Mouse (Mus musculus): Measurements from ENCODE around the gene Ptpdc1. TPM values are rescaled to one million over a fixed set of nuclear protein-coding genes. Genes with fewer than 3 reads are reported as not detected.

Ptpdc1 gene
- total RNA-seq, 2 experiments from 2014 or later: 2.3 to 7.5 TPM

DNA sequence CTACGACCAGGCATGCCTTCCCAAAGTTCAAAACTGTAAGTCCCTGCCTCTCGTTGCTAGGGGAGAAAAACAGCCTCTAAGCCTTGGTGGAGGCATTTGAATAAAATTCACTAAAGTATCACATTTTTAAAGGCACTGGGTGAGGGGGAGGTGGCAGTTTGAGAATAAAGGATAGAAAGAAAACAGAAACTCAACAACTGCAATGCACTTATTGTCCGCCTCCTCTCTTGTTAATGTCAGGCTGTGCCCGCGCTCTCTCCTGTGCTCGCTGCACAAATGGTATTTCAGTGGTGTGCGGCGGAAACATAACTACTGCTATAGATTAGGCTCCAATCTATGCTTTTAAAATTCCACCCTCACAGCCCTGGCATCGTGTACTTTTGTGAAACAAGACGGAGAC lies 31.4 kb downstream of the Ptpdc1 start:
- ATAC-seq (replicated peaks; ENCODE audit: low FRiP score, poor library complexity, severe bottlenecking): no peak

DNA sequence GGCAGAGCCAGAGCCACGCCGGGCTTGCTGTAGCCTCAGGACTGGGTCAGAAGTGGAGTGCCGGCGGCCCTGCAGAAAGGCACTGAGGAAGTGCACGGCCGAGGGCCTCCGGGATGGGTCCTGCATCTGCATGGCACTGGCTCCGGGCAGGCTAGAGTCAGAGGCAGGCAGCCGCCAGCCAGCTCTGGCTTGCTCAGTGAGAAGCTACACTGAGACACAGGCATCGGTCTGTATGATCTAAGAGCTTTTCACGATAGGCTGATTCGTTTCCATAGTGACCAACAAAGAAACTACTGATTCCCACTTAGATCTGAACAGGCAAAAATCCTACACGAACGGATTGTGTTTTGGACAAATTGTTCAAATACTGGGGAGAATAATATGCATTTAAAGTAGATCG lies 32.3 kb downstream of the Ptpdc1 start:
- no peak for ATAC-seq (replicated peaks; ENCODE audit: low FRiP score, poor library complexity, severe bottlenecking)

GRCm38 (mm10) chr13:48590743-48591142 lies 34.7 kb downstream of the Ptpdc1 start:
- ATAC-seq (replicated peaks; ENCODE audit: low FRiP score, poor library complexity, severe bottlenecking): no peak

- no peak for ATAC-seq (replicated peaks; ENCODE audit: low FRiP score, poor library complexity, severe bottlenecking)
Measured at GRCm38 (mm10) chr13:48587354-48587753, 38.1 kb downstream of the Ptpdc1 start.

- ATAC-seq (replicated peaks; ENCODE audit: low FRiP score, poor library complexity, severe bottlenecking): no peak
Measured at GRCm38 (mm10) chr13:48586496-48586895, 39.0 kb downstream of the Ptpdc1 start.

DNA sequence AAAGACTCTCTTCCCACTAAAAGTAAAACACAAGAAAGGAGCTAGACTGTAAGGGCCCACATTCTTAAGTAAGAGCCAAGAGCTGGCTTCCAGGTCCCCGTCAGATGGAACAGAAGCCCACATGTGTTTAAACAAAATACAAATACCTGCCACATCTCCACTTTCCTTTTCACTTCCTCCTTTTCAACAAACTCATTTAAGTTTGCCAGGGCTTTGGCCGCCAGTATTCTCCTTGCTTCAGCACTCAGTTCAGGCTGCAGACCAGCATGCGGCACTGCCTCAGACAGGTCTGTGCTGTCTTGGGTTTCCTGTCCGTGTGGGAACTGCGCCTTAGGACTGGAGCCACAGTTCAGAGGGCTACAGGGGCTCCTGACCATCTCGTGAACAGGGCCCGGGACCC lies 39.7 kb downstream of the Ptpdc1 start:
- ATAC-seq (replicated peaks; ENCODE audit: low FRiP score, poor library complexity, severe bottlenecking): no peak

DNA sequence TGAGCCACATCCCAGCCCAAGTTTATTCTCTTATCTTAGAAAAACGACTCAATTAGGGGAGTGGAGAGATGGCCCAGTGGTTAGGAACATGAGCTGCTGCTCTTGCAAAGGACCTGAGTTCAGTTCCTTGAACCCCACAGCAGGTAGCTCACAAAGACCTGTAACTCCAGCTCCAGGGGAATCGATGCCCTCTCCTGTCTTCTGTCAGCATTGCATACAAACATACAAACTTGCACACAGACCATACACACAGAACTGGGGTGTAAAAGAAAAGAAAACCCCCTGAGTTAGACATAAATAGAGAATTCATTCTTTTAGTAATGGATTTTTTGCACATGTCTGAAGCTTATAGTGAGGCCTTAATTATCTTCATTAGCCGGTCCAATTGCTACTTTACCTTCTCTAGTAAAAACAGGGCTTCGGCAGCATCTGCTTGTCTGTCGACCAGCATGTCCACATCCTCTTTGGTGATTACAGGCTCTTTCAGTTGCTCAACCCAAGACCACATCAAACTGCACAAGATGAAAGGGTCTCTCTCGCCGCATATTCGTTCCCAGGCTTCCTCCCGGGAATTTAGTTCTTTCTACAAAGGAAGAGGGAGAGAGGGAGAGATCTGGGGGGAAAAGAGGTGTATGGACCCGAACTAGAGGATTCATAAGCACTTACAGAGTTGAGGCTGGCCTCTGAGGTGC lies 42.6 kb downstream of the Ptpdc1 start:
- no peak for ATAC-seq (replicated peaks; ENCODE audit: low FRiP score, poor library complexity, severe bottlenecking)

DNA sequence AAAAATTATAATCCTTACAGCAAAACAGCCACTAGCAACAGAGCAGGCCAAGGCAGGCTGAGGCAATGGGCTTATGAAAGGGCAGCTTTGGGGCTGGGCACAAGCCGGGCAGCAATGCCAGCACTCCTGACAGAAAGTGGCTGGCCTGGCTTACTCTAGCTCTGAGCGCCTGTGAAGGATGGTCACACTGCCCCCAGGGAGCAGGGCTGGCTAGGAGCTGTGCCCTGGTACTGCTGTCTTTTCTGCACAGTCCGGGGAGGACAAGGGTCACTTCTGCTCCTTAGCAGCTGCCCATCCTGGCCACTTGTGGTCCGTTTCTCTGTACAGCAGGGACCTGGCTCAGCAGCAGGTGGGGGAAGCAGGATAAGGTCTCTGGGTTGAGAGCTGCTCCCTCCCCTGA lies 46.8 kb downstream of the Ptpdc1 start:
- ATAC-seq (replicated peaks; ENCODE audit: low FRiP score, poor library complexity, severe bottlenecking): no peak

GRCm38 (mm10) chr13:48577836-48578235 lies 47.6 kb downstream of the Ptpdc1 start:
- ATAC-seq (replicated peaks; ENCODE audit: low FRiP score, poor library complexity, severe bottlenecking): no peak

DNA sequence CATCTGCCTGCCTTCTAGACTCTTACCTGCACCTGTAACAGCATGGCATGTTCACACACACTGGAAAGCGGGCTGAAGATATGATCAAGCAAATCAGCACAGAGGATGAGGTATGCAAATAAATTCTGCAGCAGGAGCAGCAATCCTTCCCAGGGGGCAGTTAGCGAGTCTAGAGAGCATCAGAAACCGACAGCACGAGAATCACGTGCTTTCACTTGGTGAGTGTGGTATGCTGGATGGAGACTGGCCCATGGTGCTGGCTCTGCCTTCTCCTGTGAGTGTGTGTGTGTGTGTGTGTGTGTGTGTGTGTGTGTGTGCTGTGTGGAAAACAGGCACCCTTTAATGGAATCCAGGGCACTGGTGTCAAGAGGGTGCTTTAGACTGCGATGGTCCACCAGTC lies 48.5 kb downstream of the Ptpdc1 start:
- no peak for ATAC-seq (replicated peaks; ENCODE audit: low FRiP score, poor library complexity, severe bottlenecking)

DNA sequence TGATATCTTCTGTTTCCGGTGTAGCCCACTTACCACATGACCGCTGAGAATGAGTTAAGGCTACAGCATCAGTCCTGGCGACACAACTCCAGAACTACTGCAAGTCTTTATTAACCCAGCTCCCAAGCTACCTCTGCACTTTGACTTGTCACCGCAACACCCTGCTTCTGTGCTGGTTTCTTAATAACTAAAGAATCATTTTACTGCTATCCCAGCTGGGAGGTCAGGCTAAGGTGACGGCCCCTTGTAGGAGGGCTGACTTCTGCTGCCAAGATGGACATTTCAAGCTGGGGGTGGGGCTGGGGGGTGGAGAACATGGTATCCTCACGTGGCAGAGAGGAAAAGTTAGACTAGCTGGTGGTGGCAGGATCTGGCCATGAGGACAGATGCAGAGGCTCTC lies 50.7 kb downstream of the Ptpdc1 start:
- ATAC-seq (replicated peaks; ENCODE audit: low FRiP score, poor library complexity, severe bottlenecking): no peak

DNA sequence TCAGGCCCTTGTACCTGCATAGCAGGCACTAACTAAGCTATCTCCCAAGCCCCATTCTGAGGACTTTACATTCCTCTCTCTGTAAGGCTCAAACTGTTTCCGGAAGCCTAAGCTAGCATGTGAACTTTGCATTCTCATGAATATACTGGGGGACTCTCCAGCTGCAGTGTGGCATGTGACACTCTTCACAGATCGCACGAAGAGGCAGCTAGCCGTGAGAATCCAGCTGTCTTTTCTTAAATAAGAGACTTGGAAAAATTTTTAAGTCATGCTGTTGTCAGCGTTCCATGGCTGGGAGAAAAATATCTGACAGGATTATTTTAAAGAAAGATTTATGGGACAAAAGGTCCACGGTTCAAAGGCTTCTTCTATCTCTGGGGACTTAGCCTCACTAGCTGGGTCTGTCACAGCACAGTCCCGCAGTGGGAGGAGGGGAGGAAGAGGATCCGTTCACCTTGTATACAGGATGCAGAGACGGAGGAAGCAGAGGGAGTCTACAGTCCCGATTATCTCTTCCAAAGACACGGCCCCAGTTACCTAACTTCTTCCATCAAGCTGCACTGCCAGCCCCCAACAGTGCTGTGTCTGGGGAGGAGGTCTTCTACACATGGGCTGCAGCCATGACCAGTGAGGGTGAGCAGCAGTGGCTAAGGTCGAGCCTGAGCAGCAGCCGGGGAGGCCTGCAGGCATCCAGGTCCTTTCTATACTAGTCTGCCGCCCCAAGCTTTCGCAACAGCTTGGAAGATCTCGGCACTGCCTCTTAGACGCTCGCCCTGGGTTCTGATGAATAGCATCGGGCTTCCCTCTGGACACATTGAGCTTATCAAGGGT lies 51.7 kb downstream of the Ptpdc1 start:
- ATAC-seq (replicated peaks; ENCODE audit: low FRiP score, poor library complexity, severe bottlenecking): no peak

DNA sequence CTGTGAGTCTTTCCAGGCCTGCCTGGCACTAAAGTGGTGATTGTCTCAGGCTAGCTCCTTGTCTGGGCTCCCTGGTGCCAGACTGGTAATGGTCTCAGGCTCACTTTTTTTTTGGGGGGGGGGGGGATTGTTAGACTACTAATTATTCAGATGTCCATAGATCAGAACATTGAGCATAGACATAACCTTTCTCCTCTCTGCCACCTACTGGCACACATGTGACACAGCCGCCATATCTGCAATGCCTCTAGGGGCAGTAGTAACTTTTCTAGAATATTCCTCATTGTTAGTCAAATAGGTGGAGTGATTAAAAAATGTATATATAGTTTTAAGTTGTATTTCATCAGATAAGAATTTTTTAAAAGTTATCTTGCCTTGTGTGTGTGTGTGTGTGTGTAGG lies 53.3 kb downstream of the Ptpdc1 start:
- ATAC-seq (replicated peaks; ENCODE audit: low FRiP score, poor library complexity, severe bottlenecking): no peak

- no peak for ATAC-seq (replicated peaks; ENCODE audit: low FRiP score, poor library complexity, severe bottlenecking)
Measured at GRCm38 (mm10) chr13:48571298-48571697, 54.2 kb downstream of the Ptpdc1 start.

DNA sequence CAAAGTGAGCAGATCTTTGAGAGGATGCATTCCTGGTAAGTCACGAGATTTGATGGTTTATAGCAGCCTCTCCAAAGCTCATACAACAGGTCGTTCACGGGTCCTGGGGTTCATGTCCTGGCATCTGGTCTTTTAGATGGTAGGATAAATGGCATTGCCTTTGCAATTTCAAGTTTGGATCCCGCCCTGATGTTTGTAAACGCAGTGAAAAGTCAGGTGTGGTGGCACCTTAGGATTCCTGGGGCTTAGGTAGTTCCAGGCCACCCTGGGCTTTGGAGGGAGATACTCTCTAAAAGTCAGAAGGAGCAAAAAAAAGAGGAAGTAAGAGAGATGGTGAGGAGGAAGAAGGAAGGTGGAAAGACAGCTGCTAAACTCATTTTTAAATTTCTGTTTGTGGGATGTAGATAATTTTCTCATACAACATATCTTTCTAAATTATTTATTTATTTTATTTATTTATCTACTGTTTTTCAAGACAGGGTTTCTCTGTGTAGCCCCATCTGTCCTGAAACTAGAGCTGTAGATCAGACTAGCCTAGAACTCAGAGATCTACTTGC lies 55.8 kb downstream of the Ptpdc1 start:
- ATAC-seq (replicated peaks; ENCODE audit: low FRiP score, poor library complexity, severe bottlenecking): no peak

DNA sequence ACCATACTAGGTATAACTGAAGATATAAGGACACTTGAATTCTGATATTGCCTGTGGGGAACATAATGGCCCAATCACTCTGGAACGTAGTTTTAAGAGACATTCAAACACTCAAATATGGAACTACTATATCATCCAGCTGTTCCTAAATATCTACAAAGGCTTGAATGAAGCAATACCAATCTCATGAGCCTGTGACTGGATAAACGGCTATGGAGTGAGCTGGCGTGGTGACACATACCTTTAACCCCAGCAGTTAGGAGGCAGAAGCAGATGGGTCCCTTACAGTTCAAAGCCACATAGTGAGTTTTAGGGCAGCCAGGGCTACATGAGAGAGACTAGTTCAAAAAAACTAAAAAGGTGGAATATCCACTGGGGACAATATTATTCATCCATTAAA lies 57.8 kb downstream of the Ptpdc1 start:
- no peak for ATAC-seq (replicated peaks; ENCODE audit: low FRiP score, poor library complexity, severe bottlenecking)

GRCm38 (mm10) chr13:48566116-48566935 lies 59.1 kb downstream of the Ptpdc1 start:
- no peak for ATAC-seq (replicated peaks; ENCODE audit: low FRiP score, poor library complexity, severe bottlenecking)

DNA sequence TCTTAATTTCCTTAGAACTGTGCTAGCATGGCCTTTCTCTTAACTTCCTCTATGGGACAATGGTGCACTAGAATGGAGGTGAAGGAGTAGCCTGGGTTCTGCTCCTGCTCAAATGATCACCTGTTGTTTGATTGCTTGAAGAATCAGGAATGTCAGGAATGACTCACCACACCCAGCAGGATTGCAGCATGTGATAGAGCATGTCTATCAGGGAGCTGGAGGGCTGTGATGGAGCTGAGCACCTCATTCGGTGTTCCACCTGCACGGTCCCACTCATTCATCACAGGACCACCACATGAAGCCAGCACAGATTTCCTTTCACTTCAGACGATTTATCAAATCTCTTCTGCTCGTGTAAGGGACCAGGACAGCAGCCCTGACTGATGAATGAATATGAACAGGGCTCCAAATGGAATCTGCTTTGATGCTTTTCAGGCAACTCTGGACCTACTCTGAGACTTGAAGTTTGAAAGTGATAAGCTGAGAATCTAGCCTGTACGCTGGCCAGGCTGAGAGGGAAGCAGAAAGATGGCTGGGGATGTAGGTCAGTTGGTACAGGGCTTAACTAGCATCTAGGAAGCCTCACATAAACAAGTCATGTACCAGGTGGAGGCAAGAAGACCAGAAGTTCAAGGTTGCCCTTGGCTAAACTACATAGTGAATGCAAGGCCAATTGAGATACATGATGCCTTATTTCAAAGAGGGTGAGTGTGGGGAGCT lies 60.4 kb downstream of the Ptpdc1 start:
- ATAC-seq (replicated peaks; ENCODE audit: low FRiP score, poor library complexity, severe bottlenecking): no peak

- ATAC-seq (replicated peaks; ENCODE audit: low FRiP score, poor library complexity, severe bottlenecking): no peak
Measured at GRCm38 (mm10) chr13:48562336-48562735, 63.1 kb downstream of the Ptpdc1 start.

- ATAC-seq (replicated peaks; ENCODE audit: low FRiP score, poor library complexity, severe bottlenecking): no peak
Measured at GRCm38 (mm10) chr13:48561481-48561880, 64.0 kb downstream of the Ptpdc1 start.
